Mouse (Mus musculus) erythroblast, embryonic 14.5 days (primary cell): Measurements from ENCODE around the gene Ryr2. TPM values are rescaled to one million over a fixed set of nuclear protein-coding genes. Genes with fewer than 3 reads are reported as not detected.

Experiments
- H3K27me3 ChIP-seq: 2 replicates; pipeline ENCODE4 v1.6.1; 2012; ENCODE audit warnings: inconsistent platforms; ENCODE audit not compliant: control insufficient read depth
- H3K36me3 ChIP-seq: 2 replicates; pipeline ENCODE4 v1.6.1; 2012; ENCODE audit warnings: mild to moderate bottlenecking, inconsistent platforms; ENCODE audit not compliant: control insufficient read depth
- H3K4me1 ChIP-seq: 2 replicates; pipeline ENCODE4 v1.6.1; 2012; ENCODE audit warnings: inconsistent platforms; ENCODE audit not compliant: control insufficient read depth
- H3K4me3 ChIP-seq: replicated peaks from 2 replicates; pipeline ENCODE3; 2012; ENCODE audit warnings: moderate library complexity, mild to moderate bottlenecking, inconsistent platforms
- H3K9me3 ChIP-seq: 2 replicates; pipeline ENCODE4 v1.6.1; 2012; ENCODE audit warnings: low read length, inconsistent platforms, mixed read lengths; ENCODE audit not compliant: control insufficient read depth
- GATA1 ChIP-seq: IDR thresholded peaks from 2 replicates; pipeline ENCODE4 v1.6.1; 2012; ENCODE audit warnings: low read length, inconsistent platforms, mixed read lengths
- TAL1 ChIP-seq: IDR thresholded peaks from 3 replicates; pipeline ENCODE4 v1.6.1; 2012; ENCODE audit warnings: low read length, inconsistent platforms, mixed read lengths
- polyA plus RNA-seq: library from polyadenylated mRNA; stranded (reverse); fragments of >175 nt; gene quantifications from 2 replicates; pipeline ENCODE4 v1.2.3, GENCODE M21; 2012

The Ryr2 gene
- polyA plus RNA-seq, 1 experiment = not detected

DNA sequence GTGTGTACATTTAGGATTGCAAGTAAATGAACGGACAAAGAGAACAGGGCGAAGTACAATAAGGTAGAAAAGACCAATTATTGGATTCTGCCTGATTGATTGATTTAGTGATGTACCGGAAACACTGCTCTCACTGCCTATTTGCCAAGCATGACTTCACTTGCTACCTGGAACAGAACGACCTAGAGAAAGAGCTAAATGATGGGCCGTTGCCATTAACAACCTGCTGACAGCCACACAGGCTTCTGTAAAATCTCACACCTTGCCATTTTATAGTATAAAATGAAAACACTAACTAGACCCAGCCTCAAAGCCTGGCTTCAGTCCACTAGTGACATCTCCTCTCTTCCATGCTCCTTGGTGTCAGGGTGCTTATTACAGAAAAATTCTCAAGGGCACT is 316.2 kb downstream of the Ryr2 start:
- TF ChIP-seq GATA1 = no peak
- TF ChIP-seq TAL1 = no peak
- Histone ChIP-seq H3K27me3 (no peaks in the 10 kb centered on the region), H3K4me3 (no peak overlapping the region), H3K4me1 (no peaks in the 10 kb centered on the region), H3K9me3 (no peaks in the 10 kb centered on the region), H3K36me3 (no peaks in the 10 kb centered on the region)

DNA sequence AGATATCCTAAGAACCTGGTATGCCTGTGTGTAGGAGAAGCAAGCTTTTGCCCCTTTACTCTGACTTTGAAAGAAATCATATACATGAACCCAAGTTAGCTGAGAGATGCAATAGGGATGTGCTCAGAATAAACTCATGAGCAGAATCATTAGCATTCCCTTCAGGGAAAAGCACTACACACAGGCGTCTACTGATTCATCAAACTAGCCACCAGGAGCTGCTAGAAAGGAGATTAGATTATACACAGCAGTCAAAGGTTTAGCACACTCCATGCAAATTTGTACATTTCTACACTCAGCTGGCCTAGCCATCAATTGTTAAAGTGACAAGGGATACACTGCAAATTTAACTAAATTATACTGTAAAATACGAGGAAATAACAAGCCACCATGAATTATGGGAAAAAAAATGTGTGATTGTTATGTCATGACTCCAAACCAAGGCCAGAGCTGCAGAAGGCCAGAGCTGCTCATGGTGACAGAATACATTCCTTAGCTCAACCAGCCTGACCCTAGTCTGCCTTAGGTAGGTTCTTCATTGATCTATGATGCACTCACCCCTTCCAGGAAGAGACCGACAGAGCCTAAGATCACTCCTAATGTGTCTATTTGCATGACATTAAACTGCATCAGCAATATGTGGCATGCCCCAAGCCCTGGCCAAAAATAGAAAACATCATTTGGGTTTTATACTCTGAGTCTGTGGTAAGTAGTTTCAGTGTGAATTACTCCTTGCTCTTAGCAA is 324.2 kb downstream of the Ryr2 start:
- Histone ChIP-seq H3K36me3 (no peaks in the 10 kb centered on the region), H3K4me1 (no peaks in the 10 kb centered on the region), H3K27me3 (no peaks in the 10 kb centered on the region), H3K4me3 (no peak overlapping the region), H3K9me3 (no peaks in the 10 kb centered on the region)
- TF ChIP-seq TAL1 = no peak
- TF ChIP-seq GATA1 = no peak

DNA sequence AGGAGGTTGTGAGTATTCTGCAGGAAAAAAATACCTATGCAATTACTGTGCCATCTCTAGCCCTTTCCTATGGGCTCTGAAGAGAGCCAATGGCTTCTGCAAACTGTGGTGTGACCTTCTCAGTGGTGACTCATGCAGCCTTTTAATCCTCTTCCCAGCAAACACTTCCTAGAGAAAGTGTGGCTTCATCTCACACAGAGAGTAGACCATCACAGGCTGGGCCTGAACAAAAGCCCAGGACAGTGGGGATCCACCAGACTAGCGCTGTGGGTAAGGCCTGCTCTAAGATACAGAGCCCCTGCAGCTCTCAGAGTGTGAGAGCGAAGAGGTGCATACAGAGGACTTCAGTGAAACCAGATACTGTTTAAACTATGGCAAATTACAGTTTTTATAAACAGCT is 325.7 kb downstream of the Ryr2 start:
- no peaks in the 10 kb centered on the region for H3K36me3 ChIP-seq
- TF ChIP-seq GATA1 (no peak), TAL1 (no peak)

GRCm38 (mm10) chr13:11777726-11778125 is 329.0 kb downstream of the Ryr2 start:
- Histone ChIP-seq H3K9me3 (no peaks in the 10 kb centered on the region), H3K4me1 (no peaks in the 10 kb centered on the region), H3K4me3 (no peak overlapping the region), H3K27me3 (no peaks in the 10 kb centered on the region), H3K36me3 (no peaks in the 10 kb centered on the region)
- TF ChIP-seq TAL1 (no peak), GATA1 (no peak)

More for the DNA sequence above, 325.7 kb downstream of the Ryr2 start:
- Histone ChIP-seq H3K27me3 (no peaks in the 10 kb centered on the region), H3K9me3 (no peaks in the 10 kb centered on the region), H3K4me3 (no peak overlapping the region), H3K4me1 (no peaks in the 10 kb centered on the region)

- Histone ChIP-seq H3K4me3 (no peak overlapping the region), H3K27me3 (no peaks in the 10 kb centered on the region), H3K4me1 (no peaks in the 10 kb centered on the region), H3K9me3 (no peaks in the 10 kb centered on the region), H3K36me3 (no peaks in the 10 kb centered on the region)
- TF ChIP-seq GATA1 (no peak), TAL1 (no peak)
Measured at GRCm38 (mm10) chr13:11772173-11772572, 334.6 kb downstream of the Ryr2 start.

DNA sequence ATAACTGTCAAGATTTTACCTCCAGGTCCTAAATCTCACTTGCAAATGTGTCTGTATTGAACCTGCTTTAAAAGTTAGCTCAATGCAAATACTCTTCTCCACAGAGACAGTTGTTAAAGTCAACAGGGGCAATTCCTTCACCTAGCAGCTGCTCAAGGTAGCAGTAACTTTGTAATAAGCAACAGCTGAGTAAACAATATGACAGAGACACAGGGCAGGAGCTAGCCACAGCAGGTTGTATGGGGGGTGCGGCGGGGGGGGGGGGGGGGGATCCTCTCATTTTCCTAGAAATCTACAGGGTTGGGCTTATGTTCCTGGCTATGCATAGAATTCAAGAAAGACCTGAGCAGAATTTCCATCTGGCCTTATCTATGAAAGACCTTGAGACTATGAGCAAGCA is 339.8 kb downstream of the Ryr2 start:
- Histone ChIP-seq H3K4me3 (no peak overlapping the region), H3K4me1 (no peaks in the 10 kb centered on the region), H3K36me3 (no peaks in the 10 kb centered on the region), H3K27me3 (no peaks in the 10 kb centered on the region), H3K9me3 (peaks cover 7% of the 10 kb centered on the region; the same call in 1 of the 2 replicates)
- TF ChIP-seq GATA1 = no peak
- TF ChIP-seq TAL1 = no peak

- no peaks in the 10 kb centered on the region for H3K4me1 ChIP-seq
- H3K4me3 ChIP-seq = no peak overlapping the region
- H3K9me3 ChIP-seq = peaks cover 7% of the 10 kb centered on the region; the same call in 1 of the 2 replicates
- no peaks in the 10 kb centered on the region for H3K36me3 ChIP-seq
- no peaks in the 10 kb centered on the region for H3K27me3 ChIP-seq
- TF ChIP-seq GATA1 (no peak), TAL1 (no peak)
Measured at GRCm38 (mm10) chr13:11763925-11764324, 342.8 kb downstream of the Ryr2 start.

DNA sequence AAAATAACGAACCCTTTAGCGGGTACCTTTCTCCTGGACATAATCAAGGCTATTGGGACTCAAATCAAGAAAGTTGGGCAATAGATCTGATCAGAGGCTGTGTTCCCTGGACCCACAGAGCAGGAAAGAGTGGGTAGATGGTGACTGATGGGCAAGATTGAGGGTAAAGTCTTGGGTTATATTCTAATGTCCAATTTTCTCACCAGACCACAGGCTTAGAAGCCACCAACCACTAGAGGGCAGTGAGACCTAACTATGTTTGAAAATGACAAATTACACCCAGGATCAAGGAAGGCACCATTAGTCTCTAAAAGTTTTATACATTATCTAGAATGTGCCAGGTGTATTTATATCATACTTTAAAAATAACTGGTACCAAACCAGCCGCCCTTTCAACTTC is 343.6 kb downstream of the Ryr2 start:
- H3K36me3 ChIP-seq = no peaks in the 10 kb centered on the region
- H3K4me3 ChIP-seq = no peak overlapping the region
- H3K9me3 ChIP-seq = peaks cover 7% of the 10 kb centered on the region; the same call in 1 of the 2 replicates
- H3K4me1 ChIP-seq = no peaks in the 10 kb centered on the region
- no peak for TF ChIP-seq TAL1
- no peak for TF ChIP-seq GATA1
- H3K27me3 ChIP-seq = no peaks in the 10 kb centered on the region

GRCm38 (mm10) chr13:11757894-11758293 is 348.9 kb downstream of the Ryr2 start:
- Histone ChIP-seq H3K9me3 (no peaks in the 10 kb centered on the region), H3K4me1 (no peaks in the 10 kb centered on the region), H3K27me3 (no peaks in the 10 kb centered on the region), H3K36me3 (no peaks in the 10 kb centered on the region), H3K4me3 (no peak overlapping the region)
- TF ChIP-seq GATA1 (no peak), TAL1 (no peak)
